Mouse (Mus musculus): ENCODE measurements around the gene Bmi1. TPM values are rescaled to one million over a fixed set of nuclear protein-coding genes. Genes with fewer than 3 reads are reported as not detected.
A peak's percentile ranks its signal among the peaks of the same experiment; 100 is the strongest.

Bmi1 gene
- polyA plus RNA-seq, 1 experiment from 2014 or later: 44.1 TPM

DNA sequence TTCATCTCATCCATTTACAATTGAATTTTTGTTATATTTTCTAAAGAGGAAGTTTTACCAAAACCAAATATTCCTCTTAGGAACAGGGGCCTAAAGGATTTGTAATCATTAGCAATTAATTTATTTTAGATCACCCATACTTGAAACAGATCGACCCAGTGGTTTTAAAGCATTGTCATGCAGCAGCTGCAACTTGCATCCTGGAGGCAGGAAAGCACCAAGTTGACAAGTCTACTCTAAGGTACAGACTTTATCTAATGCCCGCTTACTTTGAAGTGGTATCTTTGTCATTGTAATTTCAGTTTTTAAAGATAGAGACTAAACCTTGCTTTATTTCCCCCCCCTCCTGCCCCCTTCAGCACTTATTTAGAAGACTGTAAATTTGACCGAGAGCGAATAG is 3.1 kb upstream of the Bmi1 start:
- Histone ChIP-seq H3K9me3 (ENCODE audit: control insufficient read depth, low read length) (no peaks in the 10 kb centered on the region), H3K27me3 (ENCODE audit: control insufficient read depth, insufficient read depth, low read length) (peaks cover 3% of the 10 kb centered on the region; the same call in 1 of the 2 replicates), H3K9ac (ENCODE audit: low read depth, low read length) (no peak overlapping the region), H3K27ac (ENCODE audit: low read depth, low read length) (no peak overlapping the region), H3K4me1 (ENCODE audit: control insufficient read depth, insufficient read depth, low read length) (peaks cover 7% of the 10 kb centered on the region; the same call in 1 of the 2 replicates), H3K4me3 (ENCODE audit: low read length) (no peak overlapping the region), H3K4me2 (replicated peaks; ENCODE audit: low read depth, low read length) (peak overlapping the region; percentile 75), H3K36me3 (ENCODE audit: control insufficient read depth, insufficient read depth, low read length) (no peaks in the 10 kb centered on the region)
- WGBS: 30% methylated on average over 4 of the region's 4 CpGs
- ATAC-seq (ENCODE audit: low FRiP score, low TSS enrichment): no peak

DNA sequence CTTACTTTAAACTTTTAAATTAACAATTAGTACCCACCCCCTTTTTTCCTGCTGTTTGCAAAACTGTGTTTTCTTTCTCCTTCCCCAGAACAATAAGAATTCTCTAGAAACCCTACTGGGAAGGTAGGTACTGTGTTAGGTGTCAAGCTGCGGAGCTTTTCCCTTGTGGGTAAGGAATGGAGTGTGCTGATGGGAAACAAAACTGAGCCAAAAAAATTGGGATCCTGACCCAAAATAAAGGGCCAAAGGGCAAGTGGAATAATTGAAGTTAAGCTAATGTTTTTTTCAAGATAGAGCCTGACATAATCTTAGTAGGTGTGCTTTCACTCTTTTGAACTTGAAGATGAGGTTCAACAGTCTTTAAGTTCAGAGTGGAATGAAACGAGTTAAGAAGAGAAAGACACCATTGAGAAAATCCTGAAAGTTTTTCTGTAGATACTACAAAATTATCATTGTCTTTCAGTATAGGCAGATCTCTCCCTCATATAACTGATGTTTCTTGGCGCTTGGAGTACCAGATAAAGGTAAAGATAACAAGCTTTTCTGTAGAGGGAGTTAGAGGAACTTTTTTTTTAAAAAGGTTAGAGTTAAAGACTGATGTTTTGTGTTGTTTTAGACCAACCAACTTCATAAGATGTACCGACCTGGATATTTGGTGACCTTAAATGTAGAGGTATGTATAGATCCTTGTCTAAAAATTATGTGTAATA is 2.5 kb upstream of the Bmi1 start:
- no peaks in the 10 kb centered on the region for H3K9me3 ChIP-seq (ENCODE audit: control insufficient read depth, low read length)
- WGBS: 67% methylated on average over 4 of the region's 4 CpGs
- no peaks in the 10 kb centered on the region for H3K36me3 ChIP-seq (ENCODE audit: control insufficient read depth, insufficient read depth, low read length)
- H3K27me3 ChIP-seq (ENCODE audit: control insufficient read depth, insufficient read depth, low read length): peaks cover 3% of the 10 kb centered on the region; the same call in 1 of the 2 replicates
- H3K4me2 ChIP-seq (replicated peaks; ENCODE audit: low read depth, low read length): 0 out of 2 replicates have a peak overlapping the region, but pooled peaks have one; percentile 75
- H3K9ac ChIP-seq (ENCODE audit: low read depth, low read length): no peak overlapping the region
- H3K4me3 ChIP-seq (ENCODE audit: low read length): no peak overlapping the region
- H3K4me1 ChIP-seq (ENCODE audit: control insufficient read depth, insufficient read depth, low read length): peaks cover 7% of the 10 kb centered on the region; the same call in 1 of the 2 replicates
- ATAC-seq (ENCODE audit: low FRiP score, low TSS enrichment): no peak
- H3K27ac ChIP-seq (ENCODE audit: low read depth, low read length): no peak overlapping the region

DNA sequence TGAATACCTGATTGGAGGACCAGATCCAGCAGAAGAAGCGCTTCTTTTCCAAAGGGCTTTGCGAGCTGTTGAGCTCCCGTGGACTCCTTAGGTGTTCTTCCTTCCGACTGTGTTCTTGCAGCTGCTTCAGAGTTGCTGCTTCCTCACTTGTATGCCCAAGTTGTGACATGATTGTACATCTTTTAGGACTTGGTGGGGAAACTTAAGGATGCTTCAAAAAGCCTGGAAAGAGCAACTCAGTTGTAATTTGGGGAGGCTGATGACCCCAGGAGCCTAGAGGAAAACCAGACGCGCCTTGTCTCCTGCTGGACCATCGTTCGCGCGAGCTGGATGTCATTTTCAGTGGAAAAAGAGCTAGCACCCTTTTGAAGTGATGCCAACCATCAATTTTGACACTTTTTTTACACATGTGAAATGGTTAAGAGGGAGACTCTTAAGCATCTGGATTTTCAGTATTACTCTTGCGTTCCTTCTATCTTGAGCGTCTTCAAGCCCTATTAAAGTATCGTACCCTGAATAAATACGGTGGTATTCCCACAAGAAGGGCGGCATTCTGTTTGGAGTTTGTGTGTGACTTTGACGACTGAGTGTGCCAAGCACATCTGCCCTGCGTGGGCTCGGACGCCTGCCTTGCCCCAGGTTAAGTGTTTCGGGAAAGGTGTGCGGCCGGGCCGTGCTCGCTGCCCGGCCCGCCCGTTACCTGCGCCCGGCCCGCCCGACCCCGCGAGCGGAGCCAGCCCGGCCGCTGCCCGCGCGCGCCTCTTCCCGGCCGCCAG is 949 bp upstream of the Bmi1 start:
- Histone ChIP-seq H3K4me1 (ENCODE audit: control insufficient read depth, insufficient read depth, low read length) (peaks cover 15% of the 10 kb centered on the region; the same call in 1 of the 2 replicates), H3K4me3 (ENCODE audit: low read length) (peak overlapping the region; percentile 84), H3K9ac (ENCODE audit: low read depth, low read length) (peak overlapping the region; percentile 91), H3K9me3 (ENCODE audit: control insufficient read depth, low read length) (no peaks in the 10 kb centered on the region), H3K36me3 (ENCODE audit: control insufficient read depth, insufficient read depth, low read length) (no peaks in the 10 kb centered on the region), H3K4me2 (replicated peaks; ENCODE audit: low read depth, low read length) (peak overlapping the region; percentile 81), H3K27ac (ENCODE audit: low read depth, low read length) (peak overlapping the region; percentile 65; the same call in 1 of the 2 replicates), H3K27me3 (ENCODE audit: control insufficient read depth, insufficient read depth, low read length) (peaks cover 3% of the 10 kb centered on the region; the same call in 1 of the 2 replicates)
- 11% methylated on average over 33 of the region's 42 CpGs for WGBS
- ATAC-seq (ENCODE audit: low FRiP score, low TSS enrichment): no peak

DNA sequence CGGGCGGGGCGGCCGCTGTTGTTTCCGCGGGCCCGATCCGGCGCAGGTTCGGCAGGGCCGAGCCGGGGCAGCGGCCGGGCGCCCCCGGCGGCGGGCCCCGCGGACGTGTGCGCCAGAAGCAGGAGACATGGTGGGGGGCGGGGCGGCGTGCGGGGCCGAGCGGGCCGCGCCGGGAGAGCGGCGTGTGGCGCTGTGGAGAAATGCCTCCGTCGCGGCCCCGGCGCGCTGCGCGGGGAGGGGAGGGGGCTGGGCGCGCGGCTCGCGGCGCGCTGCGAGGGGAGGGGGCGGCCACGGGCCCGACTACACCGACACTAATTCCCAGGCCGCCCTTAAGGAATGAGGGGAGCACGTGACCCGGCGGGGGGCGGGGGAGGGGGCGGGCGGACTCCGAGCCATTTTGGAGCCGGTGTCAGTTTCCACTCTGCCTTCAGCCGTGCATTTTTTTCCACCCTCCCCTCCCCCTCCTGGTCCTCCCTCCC is 322 bp upstream of the Bmi1 start:
- H3K4me3 ChIP-seq (ENCODE audit: low read length): peak overlapping the region; percentile 84
- H3K4me2 ChIP-seq (replicated peaks; ENCODE audit: low read depth, low read length): peak overlapping the region; percentile 81
- peaks cover 20% of the 10 kb centered on the region; the same call in 1 of the 2 replicates for H3K4me1 ChIP-seq (ENCODE audit: control insufficient read depth, insufficient read depth, low read length)
- peak; percentile 92 for ATAC-seq (ENCODE audit: low FRiP score, low TSS enrichment)
- H3K27me3 ChIP-seq (ENCODE audit: control insufficient read depth, insufficient read depth, low read length): peaks cover 3% of the 10 kb centered on the region; the same call in 1 of the 2 replicates
- 0% methylated on average over 25 of the region's 64 CpGs for WGBS
- no peaks in the 10 kb centered on the region for H3K9me3 ChIP-seq (ENCODE audit: control insufficient read depth, low read length)
- H3K9ac ChIP-seq (ENCODE audit: low read depth, low read length): peak overlapping the region; percentile 91
- no peaks in the 10 kb centered on the region for H3K36me3 ChIP-seq (ENCODE audit: control insufficient read depth, insufficient read depth, low read length)
- H3K27ac ChIP-seq (ENCODE audit: low read depth, low read length): peak overlapping the region; percentile 93

- no peak for ATAC-seq (ENCODE audit: low FRiP score, low TSS enrichment)
- WGBS: under 1% methylated on average over 53 of the region's 55 CpGs
- H3K27ac ChIP-seq (ENCODE audit: low read depth, low read length): no peak overlapping the region
These were observed 1.0 kb downstream of the Bmi1 start for GRCm38 (mm10) chr2:18677631-18678471.

DNA sequence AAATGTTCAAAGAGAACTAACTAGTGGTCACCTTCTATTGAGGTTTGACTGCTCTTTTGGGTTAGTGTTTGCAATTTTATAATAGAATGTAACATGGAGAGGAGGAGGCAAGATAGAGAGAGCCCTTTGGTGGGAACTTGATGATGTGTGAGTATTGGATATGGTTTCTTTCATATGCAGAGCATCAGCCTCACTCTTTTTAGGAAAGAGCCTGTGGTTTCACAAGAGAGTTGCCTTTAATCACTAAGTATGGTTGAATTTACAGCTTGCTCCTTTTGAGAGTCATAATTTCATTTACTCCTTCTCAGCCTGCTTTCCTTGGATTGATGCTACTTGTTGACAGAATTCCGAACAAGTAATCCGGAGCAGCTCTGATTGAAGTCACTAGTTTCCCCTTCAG is 2.9 kb downstream of the Bmi1 start:
- no peak overlapping the region for H3K9ac ChIP-seq (ENCODE audit: low read depth, low read length)
- no peak for ATAC-seq (ENCODE audit: low FRiP score, low TSS enrichment)
- no peaks in the 10 kb centered on the region for H3K9me3 ChIP-seq (ENCODE audit: control insufficient read depth, low read length)

More at GRCm38 (mm10) chr2:18677631-18678471, 1.0 kb downstream of the Bmi1 start:
- Histone ChIP-seq H3K36me3 (ENCODE audit: control insufficient read depth, insufficient read depth, low read length) (peaks cover 9% of the 10 kb centered on the region; the same call in 1 of the 2 replicates), H3K4me1 (ENCODE audit: control insufficient read depth, insufficient read depth, low read length) (peaks cover 20% of the 10 kb centered on the region; the same call in 1 of the 2 replicates), H3K27me3 (ENCODE audit: control insufficient read depth, insufficient read depth, low read length) (peaks cover 6% of the 10 kb centered on the region; the same call in 1 of the 2 replicates), H3K9me3 (ENCODE audit: control insufficient read depth, low read length) (no peaks in the 10 kb centered on the region), H3K4me3 (ENCODE audit: low read length) (peak overlapping the region; percentile 84), H3K9ac (ENCODE audit: low read depth, low read length) (peak overlapping the region; percentile 91), H3K4me2 (replicated peaks; ENCODE audit: low read depth, low read length) (peak overlapping the region; percentile 81)

GRCm38 (mm10) chr2:18680501-18680900 is 3.7 kb downstream of the Bmi1 start:
- Histone ChIP-seq H3K27me3 (ENCODE audit: control insufficient read depth, insufficient read depth, low read length) (peaks cover 3% of the 10 kb centered on the region; the same call in 1 of the 2 replicates), H3K9me3 (ENCODE audit: control insufficient read depth, low read length) (no peaks in the 10 kb centered on the region), H3K4me2 (replicated peaks; ENCODE audit: low read depth, low read length) (peak overlapping the region; percentile 76), H3K4me1 (ENCODE audit: control insufficient read depth, insufficient read depth, low read length) (peaks cover 17% of the 10 kb centered on the region; the same call in 1 of the 2 replicates), H3K36me3 (ENCODE audit: control insufficient read depth, insufficient read depth, low read length) (peaks cover 25% of the 10 kb centered on the region), H3K9ac (ENCODE audit: low read depth, low read length) (no peak overlapping the region; the same call in 1 of the 2 replicates), H3K4me3 (ENCODE audit: low read length) (peak overlapping the region; percentile 39), H3K27ac (ENCODE audit: low read depth, low read length) (no peak overlapping the region)
- ATAC-seq (ENCODE audit: low FRiP score, low TSS enrichment): no peak
- WGBS: 1% methylated on average over 4 of the region's 4 CpGs

More for the DNA sequence above, 2.9 kb downstream of the Bmi1 start:
- Histone ChIP-seq H3K27me3 (ENCODE audit: control insufficient read depth, insufficient read depth, low read length) (peaks cover 6% of the 10 kb centered on the region; the same call in 1 of the 2 replicates), H3K27ac (ENCODE audit: low read depth, low read length) (no peak overlapping the region), H3K36me3 (ENCODE audit: control insufficient read depth, insufficient read depth, low read length) (peaks cover 25% of the 10 kb centered on the region), H3K4me1 (ENCODE audit: control insufficient read depth, insufficient read depth, low read length) (peaks cover 17% of the 10 kb centered on the region; the same call in 1 of the 2 replicates), H3K4me2 (replicated peaks; ENCODE audit: low read depth, low read length) (no peak overlapping the region), H3K4me3 (ENCODE audit: low read length) (no peak overlapping the region)
- WGBS: 50% methylated on average over 2 of the region's 2 CpGs

DNA sequence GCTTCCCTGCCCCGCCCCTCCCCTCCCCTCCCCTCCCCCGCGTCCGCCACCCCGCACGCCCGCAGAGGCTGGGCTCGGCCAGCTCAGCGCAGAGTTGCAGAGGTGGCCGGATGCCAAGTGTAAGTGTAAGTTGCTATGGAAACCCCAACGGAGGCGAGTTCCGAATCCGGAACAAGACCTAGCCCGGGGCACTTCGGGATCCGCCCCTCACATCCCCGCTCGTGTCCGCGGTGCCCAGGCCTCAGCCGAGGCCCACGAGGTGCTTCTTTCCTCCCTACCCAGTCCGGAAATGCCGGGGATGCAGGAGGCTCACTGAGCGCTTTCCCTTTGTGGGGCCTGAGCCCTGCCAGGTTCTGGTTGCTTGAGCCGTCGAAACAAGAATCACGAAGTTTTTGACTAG is 4.1 kb downstream of the Bmi1 start:
- Histone ChIP-seq H3K4me1 (ENCODE audit: control insufficient read depth, insufficient read depth, low read length) (peaks cover 14% of the 10 kb centered on the region; the same call in 1 of the 2 replicates), H3K4me3 (ENCODE audit: low read length) (peak overlapping the region; percentile 39), H3K9me3 (ENCODE audit: control insufficient read depth, low read length) (no peaks in the 10 kb centered on the region), H3K27me3 (ENCODE audit: control insufficient read depth, insufficient read depth, low read length) (peaks cover 3% of the 10 kb centered on the region; the same call in 1 of the 2 replicates), H3K9ac (ENCODE audit: low read depth, low read length) (peak overlapping the region; percentile 47), H3K27ac (ENCODE audit: low read depth, low read length) (no peak overlapping the region), H3K4me2 (replicated peaks; ENCODE audit: low read depth, low read length) (peak overlapping the region; percentile 76), H3K36me3 (ENCODE audit: control insufficient read depth, insufficient read depth, low read length) (peaks cover 25% of the 10 kb centered on the region)
- under 1% methylated on average over 28 of the region's 29 CpGs for WGBS
- peak; percentile 21; the same call in 1 of the 2 replicates for ATAC-seq (ENCODE audit: low FRiP score, low TSS enrichment)
